Mouse (Mus musculus): ENCODE measurements around the gene Pikfyve. TPM values are rescaled to one million over a fixed set of nuclear protein-coding genes. Genes with fewer than 3 reads are reported as not detected.

Gene Pikfyve
- polyA plus RNA-seq, 1 experiment, result 4.7 TPM

DNA sequence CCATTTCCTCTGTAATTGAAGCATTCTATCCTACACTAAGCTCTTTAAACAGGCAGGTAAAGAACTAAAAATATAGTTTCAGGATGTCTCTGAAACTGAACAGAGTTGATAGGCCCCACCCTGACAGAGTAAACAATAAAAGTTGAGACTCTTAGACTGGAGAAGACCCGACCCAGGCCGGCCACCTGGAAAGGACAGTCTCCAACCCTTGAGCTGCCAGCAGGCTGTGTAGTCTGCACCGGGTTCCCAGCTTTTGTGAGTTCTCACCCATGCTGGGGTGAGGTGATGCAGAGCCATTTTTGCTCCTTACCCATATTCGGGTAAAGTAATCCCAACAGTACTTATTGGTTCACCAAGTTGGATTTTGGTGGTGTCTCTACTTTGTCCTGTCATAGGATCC, 10.3 kb upstream of the Pikfyve start:
- 88% methylated on average over 4 of the region's 4 CpGs for WGBS
- no peak overlapping the region for H3K4me3 ChIP-seq (ENCODE audit: extremely low read depth, insufficient read depth, insufficient read length)

DNA sequence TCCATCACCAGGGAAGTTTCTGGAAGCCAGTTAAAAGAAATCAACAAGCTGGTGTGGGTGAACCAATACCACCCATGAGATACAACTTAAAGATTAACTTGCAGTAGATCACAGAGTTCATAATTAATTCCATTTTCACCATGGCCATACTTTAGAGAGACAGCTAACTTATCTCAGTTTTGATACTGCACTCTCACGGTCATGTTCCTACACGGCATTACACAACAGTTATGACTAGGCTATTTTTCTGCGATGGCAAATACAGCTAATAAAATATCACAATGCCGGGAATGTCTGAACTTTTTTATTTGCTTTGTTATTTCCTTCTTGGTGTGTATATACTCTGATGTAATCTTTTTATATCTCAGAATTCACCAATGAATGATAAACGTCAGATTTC, 9.6 kb upstream of the Pikfyve start:
- H3K36me3 ChIP-seq (ENCODE audit: control insufficient read depth, insufficient read depth, low read length), result peaks cover 2% of the 10 kb centered on the region; the same call in 1 of the 2 replicates
- no peak overlapping the region for H3K4me3 ChIP-seq (ENCODE audit: extremely low read depth, insufficient read depth, insufficient read length)
- H3K4me1 ChIP-seq (ENCODE audit: control insufficient read depth, insufficient read depth, insufficient read length), result no peaks in the 10 kb centered on the region
- WGBS, result 40% methylated on average over 5 of the region's 5 CpGs
- no peak for TF ChIP-seq POLR2A (IDR thresholded peaks at IDR 0.05; ENCODE audit: low read depth, low read length)
- TF ChIP-seq CTCF (IDR thresholded peaks at IDR 0.05; ENCODE audit: extremely low read depth, insufficient read depth, insufficient read length, insufficient replicate concordance), result no peak
- no peaks in the 10 kb centered on the region for H3K27me3 ChIP-seq (ENCODE audit: control insufficient read depth, insufficient read depth, low read length)
- H3K27ac ChIP-seq (ENCODE audit: insufficient read depth, low read length), result no peak overlapping the region
- DNase-seq (ENCODE audit: low read depth in 1 of 2, low spot score in 2 of 2), result no peak

More for the DNA sequence above, 10.3 kb upstream of the Pikfyve start:
- DNase-seq (ENCODE audit: low read depth in 1 of 2, low spot score in 2 of 2), result no peak
- TF ChIP-seq CTCF (IDR thresholded peaks at IDR 0.05; ENCODE audit: extremely low read depth, insufficient read depth, insufficient read length, insufficient replicate concordance) (no peak), POLR2A (IDR thresholded peaks at IDR 0.05; ENCODE audit: low read depth, low read length) (no peak)
- no peaks in the 10 kb centered on the region for H3K27me3 ChIP-seq (ENCODE audit: control insufficient read depth, insufficient read depth, low read length)
- no peaks in the 10 kb centered on the region for H3K4me1 ChIP-seq (ENCODE audit: control insufficient read depth, insufficient read depth, insufficient read length)
- peaks cover 2% of the 10 kb centered on the region for H3K36me3 ChIP-seq (ENCODE audit: control insufficient read depth, insufficient read depth, low read length)
- H3K27ac ChIP-seq (ENCODE audit: insufficient read depth, low read length), result no peak overlapping the region

DNA sequence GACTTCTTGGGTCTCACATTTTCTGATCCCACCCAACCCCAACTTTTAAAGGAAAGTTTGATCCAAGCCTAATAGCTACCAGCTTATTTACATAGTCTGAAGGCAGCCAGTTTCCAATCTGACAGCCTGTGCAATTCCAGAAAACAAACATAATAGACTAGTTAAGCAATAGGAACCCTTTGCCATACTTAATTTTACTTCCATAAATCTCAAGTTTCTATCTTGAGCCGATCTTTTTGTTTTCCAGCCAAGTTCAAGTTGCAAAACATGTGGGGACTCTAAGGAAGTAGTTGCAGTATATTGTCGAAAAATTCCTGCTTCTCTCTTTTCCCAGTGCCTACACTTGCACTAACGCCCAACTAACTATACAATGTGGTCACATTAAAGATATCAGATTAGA, 9.0 kb upstream of the Pikfyve start:
- no peaks in the 10 kb centered on the region for H3K27me3 ChIP-seq (ENCODE audit: control insufficient read depth, insufficient read depth, low read length)
- DNase-seq (ENCODE audit: low read depth in 1 of 2, low spot score in 2 of 2), result no peak
- no peak overlapping the region for H3K27ac ChIP-seq (ENCODE audit: insufficient read depth, low read length)
- 35% methylated on average over 3 of the region's 3 CpGs for WGBS
- H3K4me1 ChIP-seq (ENCODE audit: control insufficient read depth, insufficient read depth, insufficient read length), result no peaks in the 10 kb centered on the region
- no peak overlapping the region for H3K4me3 ChIP-seq (ENCODE audit: extremely low read depth, insufficient read depth, insufficient read length)
- H3K36me3 ChIP-seq (ENCODE audit: control insufficient read depth, insufficient read depth, low read length), result peaks cover 2% of the 10 kb centered on the region; the same call in 1 of the 2 replicates
- TF ChIP-seq POLR2A (IDR thresholded peaks at IDR 0.05; ENCODE audit: low read depth, low read length) (no peak), CTCF (IDR thresholded peaks at IDR 0.05; ENCODE audit: extremely low read depth, insufficient read depth, insufficient read length, insufficient replicate concordance) (no peak)

DNA sequence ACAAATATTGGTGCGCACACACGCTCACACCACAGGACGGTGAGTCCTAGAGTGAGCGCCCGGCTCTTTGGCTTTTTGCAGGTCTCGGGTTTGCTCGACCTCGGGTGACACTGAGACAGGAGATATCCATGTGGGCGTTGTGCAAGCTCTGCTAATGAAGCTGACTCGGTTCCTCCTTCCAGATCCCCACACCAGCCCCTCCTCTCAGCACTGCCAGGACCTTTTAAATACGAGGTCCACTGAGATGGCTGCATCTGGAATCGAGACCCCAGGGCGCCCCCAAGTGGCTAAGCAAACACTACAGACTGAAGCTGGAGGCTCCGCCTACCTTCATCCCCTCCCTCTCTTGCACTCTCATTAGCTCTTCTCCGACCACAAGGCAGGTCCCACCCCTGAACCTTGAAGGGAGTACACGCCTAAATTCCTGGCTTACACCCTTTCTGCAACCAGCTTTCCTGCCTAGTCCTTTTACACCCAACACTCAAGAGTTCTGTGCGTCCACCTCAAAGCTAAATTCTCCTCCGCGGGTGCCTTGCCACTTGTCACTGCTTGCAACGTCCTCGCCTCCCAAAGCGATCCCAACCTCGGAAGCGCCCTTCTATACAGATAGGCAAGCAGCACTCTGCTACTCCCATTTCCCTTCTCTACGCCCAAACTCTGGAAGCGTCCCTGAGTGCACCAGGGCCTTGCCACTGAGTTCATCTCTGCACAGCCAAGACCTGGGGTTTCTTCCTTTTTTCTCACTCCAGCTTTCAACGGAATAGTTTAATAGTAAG, 8.2 kb upstream of the Pikfyve start:
- Histone ChIP-seq H3K27ac (ENCODE audit: insufficient read depth, low read length) (peak overlapping the region; percentile 82), H3K27me3 (ENCODE audit: control insufficient read depth, insufficient read depth, low read length) (no peaks in the 10 kb centered on the region), H3K4me3 (ENCODE audit: extremely low read depth, insufficient read depth, insufficient read length) (peak overlapping the region; percentile 89), H3K36me3 (ENCODE audit: control insufficient read depth, insufficient read depth, low read length) (no peaks in the 10 kb centered on the region; the same call in 1 of the 2 replicates), H3K4me1 (ENCODE audit: control insufficient read depth, insufficient read depth, insufficient read length) (no peaks in the 10 kb centered on the region)
- 2% methylated on average over 27 of the region's 27 CpGs for WGBS
- peak; percentile 87 to 93 for DNase-seq (ENCODE audit: low read depth in 1 of 2, low spot score in 2 of 2)
- TF ChIP-seq POLR2A (IDR thresholded peaks at IDR 0.05; ENCODE audit: low read depth, low read length) (no peak), CTCF (IDR thresholded peaks at IDR 0.05; ENCODE audit: extremely low read depth, insufficient read depth, insufficient read length, insufficient replicate concordance) (peak; percentile 70)

DNA sequence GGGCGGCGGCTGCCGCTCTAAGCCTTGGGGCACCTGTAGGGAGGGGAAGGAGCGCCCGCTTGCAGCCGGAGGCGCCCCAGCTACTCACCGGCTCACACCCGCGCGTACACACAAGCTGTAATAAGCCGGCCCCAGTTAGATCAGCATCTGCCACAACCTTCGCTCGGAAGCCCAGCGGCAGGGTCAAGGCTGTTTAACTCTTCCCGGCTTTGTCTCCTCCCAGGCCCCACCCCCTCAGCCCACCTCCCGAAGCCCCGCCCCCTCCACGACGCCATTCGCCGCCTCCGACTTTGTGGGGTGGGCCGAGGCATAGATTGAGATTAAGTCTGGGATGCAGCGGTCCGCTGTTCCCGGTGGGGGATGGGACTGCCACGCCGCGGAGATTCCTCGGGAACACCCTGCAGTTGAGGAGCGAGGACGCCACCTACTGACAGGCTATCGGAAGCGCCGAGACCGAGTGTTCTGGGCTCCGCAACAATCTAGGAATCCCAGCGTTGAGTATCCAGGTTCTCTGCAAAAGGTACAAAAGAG, 7.5 kb upstream of the Pikfyve start:
- peak; percentile 56 to 86 for DNase-seq (ENCODE audit: low read depth in 1 of 2, low spot score in 2 of 2)
- Histone ChIP-seq H3K36me3 (ENCODE audit: control insufficient read depth, insufficient read depth, low read length) (no peaks in the 10 kb centered on the region; the same call in 1 of the 2 replicates), H3K4me3 (ENCODE audit: extremely low read depth, insufficient read depth, insufficient read length) (peak overlapping the region; percentile 89), H3K27ac (ENCODE audit: insufficient read depth, low read length) (peak overlapping the region; percentile 82), H3K27me3 (ENCODE audit: control insufficient read depth, insufficient read depth, low read length) (no peaks in the 10 kb centered on the region), H3K4me1 (ENCODE audit: control insufficient read depth, insufficient read depth, insufficient read length) (no peaks in the 10 kb centered on the region)
- under 1% methylated on average over 39 of the region's 39 CpGs for WGBS
- peak; percentile 52; the same call in 1 of the 2 replicates for TF ChIP-seq POLR2A (IDR thresholded peaks at IDR 0.05; ENCODE audit: low read depth, low read length)
- TF ChIP-seq CTCF (IDR thresholded peaks at IDR 0.05; ENCODE audit: extremely low read depth, insufficient read depth, insufficient read length, insufficient replicate concordance), result peak; percentile 39; the same call in 1 of the 2 replicates

DNA sequence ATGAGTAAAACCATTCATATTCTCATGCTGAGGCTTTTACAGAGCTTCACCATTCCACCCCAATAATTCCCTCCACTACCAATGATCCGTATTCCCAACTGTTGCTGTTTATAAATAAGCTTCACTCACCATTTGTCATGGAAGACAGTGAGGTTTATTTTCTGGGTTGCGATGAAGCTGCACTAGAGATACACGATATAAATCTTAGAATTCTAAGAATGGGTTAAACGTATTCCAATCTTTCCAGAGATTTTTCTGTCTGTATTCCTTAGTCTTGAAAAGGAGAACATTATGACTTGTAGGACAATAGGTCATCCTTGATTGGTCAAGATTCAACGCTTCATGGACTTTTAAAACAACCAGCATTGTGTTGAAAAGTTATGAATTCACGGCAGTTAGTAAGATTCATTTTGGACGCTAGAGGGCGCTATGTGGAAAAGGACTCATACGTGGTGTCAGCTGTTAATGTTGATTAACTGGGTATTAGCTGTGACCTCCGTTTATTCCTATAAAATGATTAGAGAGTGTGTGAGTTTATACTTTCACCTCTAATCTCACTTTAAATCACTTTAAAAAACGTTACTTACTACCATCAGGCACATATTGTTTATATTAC, 6.7 kb upstream of the Pikfyve start:
- no peaks in the 10 kb centered on the region for H3K4me1 ChIP-seq (ENCODE audit: control insufficient read depth, insufficient read depth, insufficient read length)
- no peaks in the 10 kb centered on the region for H3K27me3 ChIP-seq (ENCODE audit: control insufficient read depth, insufficient read depth, low read length)
- no peak overlapping the region for H3K27ac ChIP-seq (ENCODE audit: insufficient read depth, low read length)
- no peak for TF ChIP-seq CTCF (IDR thresholded peaks at IDR 0.05; ENCODE audit: extremely low read depth, insufficient read depth, insufficient read length, insufficient replicate concordance)
- no peak for TF ChIP-seq POLR2A (IDR thresholded peaks at IDR 0.05; ENCODE audit: low read depth, low read length)
- no peak overlapping the region for H3K4me3 ChIP-seq (ENCODE audit: extremely low read depth, insufficient read depth, insufficient read length)
- H3K36me3 ChIP-seq (ENCODE audit: control insufficient read depth, insufficient read depth, low read length), result no peaks in the 10 kb centered on the region
- 2% methylated on average over 11 of the region's 11 CpGs for WGBS
- DNase-seq (ENCODE audit: low read depth in 1 of 2, low spot score in 2 of 2), result peak; percentile 54 to 66
